Mouse (Mus musculus) midbrain, embryonic 15.5 days (tissue): ENCODE measurements at regions not wholly inside any gene's neighbourhood (a gene's known extent, or its start where the extent isn't known, plus 50 kb on each side); places are given as distances from the start of the nearest gene placed in this dataset.
A peak's percentile ranks its signal among the peaks of the same experiment; 100 is the strongest.

ENCODE experiments used
- ATAC-seq: fragments of 200-750 bp; cut with Nextera tagmentation; replicated peaks from 2 replicates; pipeline ENCODE4 v1.8.0; 2017; ENCODE audit warnings: moderate TSS enrichment
- H3K27ac ChIP-seq: fragments of 300-500 bp; sonication (generic); 2 replicates; pipeline ENCODE4 v1.5.1; 2015; ENCODE audit warnings: mild to moderate bottlenecking, inconsistent platforms
- H3K27me3 ChIP-seq: fragments of 300-500 bp; sonication (generic); replicated peaks from 2 replicates; pipeline ENCODE4 v1.6.1; 2015; ENCODE audit warnings: inconsistent platforms
- H3K36me3 ChIP-seq: fragments of 300-500 bp; sonication (generic); replicated peaks from 2 replicates; pipeline ENCODE4 v1.6.1; 2015; ENCODE audit warnings: inconsistent platforms
- H3K4me1 ChIP-seq: fragments of 300-500 bp; sonication (generic); 2 replicates; pipeline ENCODE4 v1.6.1; 2015; ENCODE audit warnings: inconsistent platforms
- H3K4me2 ChIP-seq: fragments of 300-500 bp; sonication (generic); 2 replicates; pipeline ENCODE4 v1.6.1; 2015; ENCODE audit warnings: inconsistent platforms, mild to moderate bottlenecking, moderate library complexity
- H3K4me3 ChIP-seq: fragments of 300-500 bp; sonication (generic); 2 replicates; pipeline ENCODE4 v1.5.1; 2015; ENCODE audit warnings: mild to moderate bottlenecking, inconsistent platforms
- H3K9ac ChIP-seq: fragments of 300-500 bp; sonication (generic); 2 replicates; pipeline ENCODE4 v1.6.1; 2015; ENCODE audit warnings: mild to moderate bottlenecking, inconsistent platforms
- H3K9me3 ChIP-seq: fragments of 300-500 bp; sonication (generic); 2 replicates; pipeline ENCODE4 v1.6.1; 2016; ENCODE audit warnings: inconsistent platforms
- WGBS: fragments of 180-500 bp; shearing (Covaris S2); methylation state at CpG from one replicate; pipeline ENCODE4 v1.1.7; 2015; ENCODE audit warnings: mixed read lengths; 5-methylcytosine and 5-hydroxymethylcytosine counted together

- H3K4me2 ChIP-seq, result no peak overlapping the region
- H3K36me3 ChIP-seq, result no peaks in the 10 kb centered on the region
- ATAC-seq, result no peak
- no peaks in the 10 kb centered on the region for H3K27me3 ChIP-seq
- no peak overlapping the region for H3K27ac ChIP-seq
- H3K9ac ChIP-seq, result no peak overlapping the region
- H3K4me1 ChIP-seq, result peaks cover 4% of the 10 kb centered on the region; the same call in 1 of the 2 replicates
- no peaks in the 10 kb centered on the region for H3K9me3 ChIP-seq
- 41% methylated on average over 11 of the region's 11 CpGs for WGBS
- no peak overlapping the region for H3K4me3 ChIP-seq
These were observed 201.3 kb downstream of the Adgrd1 start for GRCm38 (mm10) chr5:129297657-129298349.

GRCm38 (mm10) chr5:129298646-129299455 is 202.2 kb upstream of the Sfswap start:
- WGBS, result 8% methylated on average over 11 of the region's 11 CpGs
- Histone ChIP-seq H3K9ac (no peak overlapping the region), H3K36me3 (no peaks in the 10 kb centered on the region), H3K4me2 (no peak overlapping the region), H3K27me3 (no peaks in the 10 kb centered on the region), H3K9me3 (no peaks in the 10 kb centered on the region), H3K27ac (no peak overlapping the region), H3K4me1 (peaks cover 4% of the 10 kb centered on the region; the same call in 1 of the 2 replicates), H3K4me3 (no peak overlapping the region)
- no peak for ATAC-seq

GRCm38 (mm10) chr5:129299456-129299765 is 201.6 kb upstream of the Sfswap start:
- Histone ChIP-seq H3K4me2 (no peak overlapping the region), H3K4me1 (peaks cover 4% of the 10 kb centered on the region; the same call in 1 of the 2 replicates), H3K27ac (no peak overlapping the region), H3K9ac (no peak overlapping the region), H3K36me3 (no peaks in the 10 kb centered on the region), H3K4me3 (no peak overlapping the region), H3K27me3 (no peaks in the 10 kb centered on the region), H3K9me3 (no peaks in the 10 kb centered on the region)
- 48% methylated on average over 2 of the region's 2 CpGs for WGBS
- no peak for ATAC-seq

GRCm38 (mm10) chr5:129300423-129300822 is 200.6 kb upstream of the Sfswap start:
- H3K36me3 ChIP-seq, result no peaks in the 10 kb centered on the region
- H3K9ac ChIP-seq, result no peak overlapping the region
- H3K4me2 ChIP-seq, result no peak overlapping the region
- no peak for ATAC-seq
- 92% methylated on average over 6 of the region's 6 CpGs for WGBS
- no peak overlapping the region for H3K4me3 ChIP-seq
- peaks cover 4% of the 10 kb centered on the region; the same call in 1 of the 2 replicates for H3K4me1 ChIP-seq
- no peaks in the 10 kb centered on the region for H3K27me3 ChIP-seq
- H3K9me3 ChIP-seq, result no peaks in the 10 kb centered on the region
- no peak overlapping the region for H3K27ac ChIP-seq

GRCm38 (mm10) chr5:129315626-129316025 is 185.4 kb upstream of the Sfswap start:
- H3K4me3 ChIP-seq, result no peak overlapping the region
- no peak overlapping the region for H3K27ac ChIP-seq
- 67% methylated on average over 9 of the region's 9 CpGs for WGBS
- H3K4me2 ChIP-seq, result no peak overlapping the region
- ATAC-seq, result no peak
- H3K4me1 ChIP-seq, result peaks cover 7% of the 10 kb centered on the region; the same call in 1 of the 2 replicates
- no peak overlapping the region for H3K9ac ChIP-seq
- no peaks in the 10 kb centered on the region for H3K36me3 ChIP-seq
- no peaks in the 10 kb centered on the region for H3K27me3 ChIP-seq
- H3K9me3 ChIP-seq, result no peaks in the 10 kb centered on the region

- no peaks in the 10 kb centered on the region for H3K27me3 ChIP-seq
- 13% methylated on average over 11 of the region's 11 CpGs for WGBS
- H3K9me3 ChIP-seq, result no peaks in the 10 kb centered on the region
- no peak overlapping the region for H3K4me2 ChIP-seq
- H3K27ac ChIP-seq, result peak overlapping the region; percentile 42; the same call in 1 of the 2 replicates
- H3K4me3 ChIP-seq, result no peak overlapping the region
- peaks cover 5% of the 10 kb centered on the region for H3K4me1 ChIP-seq
- H3K9ac ChIP-seq, result no peak overlapping the region
- no peaks in the 10 kb centered on the region for H3K36me3 ChIP-seq
- no peak for ATAC-seq
These were observed 169.9 kb upstream of the Sfswap start for GRCm38 (mm10) chr5:129331094-129331523.

- no peak overlapping the region for H3K9ac ChIP-seq
- H3K36me3 ChIP-seq, result no peaks in the 10 kb centered on the region
- no peaks in the 10 kb centered on the region for H3K9me3 ChIP-seq
- no peaks in the 10 kb centered on the region for H3K27me3 ChIP-seq
- no peak overlapping the region for H3K27ac ChIP-seq
- no peak overlapping the region for H3K4me2 ChIP-seq
- ATAC-seq, result no peak
- WGBS, result 97% methylated on average over 3 of the region's 3 CpGs
- H3K4me1 ChIP-seq, result peaks cover 5% of the 10 kb centered on the region
- no peak overlapping the region for H3K4me3 ChIP-seq
These were observed 169.0 kb upstream of the Sfswap start for GRCm38 (mm10) chr5:129332014-129332413.

GRCm38 (mm10) chr5:129338511-129338910 is 162.5 kb upstream of the Sfswap start:
- no peak for ATAC-seq
- Histone ChIP-seq H3K4me1 (peaks cover 5% of the 10 kb centered on the region), H3K36me3 (no peaks in the 10 kb centered on the region), H3K9me3 (no peaks in the 10 kb centered on the region), H3K27ac (no peak overlapping the region), H3K27me3 (no peaks in the 10 kb centered on the region), H3K9ac (no peak overlapping the region), H3K4me3 (no peak overlapping the region), H3K4me2 (no peak overlapping the region)
- 66% methylated on average over 7 of the region's 7 CpGs for WGBS

GRCm38 (mm10) chr5:129344038-129344437 is 157.0 kb upstream of the Sfswap start:
- Histone ChIP-seq H3K9ac (no peak overlapping the region), H3K27me3 (no peaks in the 10 kb centered on the region), H3K27ac (no peak overlapping the region), H3K9me3 (no peaks in the 10 kb centered on the region), H3K4me2 (no peak overlapping the region), H3K4me1 (peaks cover 11% of the 10 kb centered on the region), H3K36me3 (no peaks in the 10 kb centered on the region), H3K4me3 (no peak overlapping the region)
- WGBS, result 85% methylated on average over 12 of the region's 12 CpGs
- ATAC-seq, result no peak

- no peaks in the 10 kb centered on the region for H3K9me3 ChIP-seq
- no peak overlapping the region for H3K4me2 ChIP-seq
- no peak overlapping the region for H3K4me3 ChIP-seq
- H3K27me3 ChIP-seq, result no peaks in the 10 kb centered on the region
- H3K36me3 ChIP-seq, result no peaks in the 10 kb centered on the region
- no peak for ATAC-seq
- peaks cover 8% of the 10 kb centered on the region; the same call in 1 of the 2 replicates for H3K4me1 ChIP-seq
- 71% methylated on average over 12 of the region's 12 CpGs for WGBS
- no peak overlapping the region for H3K9ac ChIP-seq
- no peak overlapping the region for H3K27ac ChIP-seq
These were observed 151.0 kb upstream of the Sfswap start for GRCm38 (mm10) chr5:129350024-129350423.

- Histone ChIP-seq H3K4me3 (no peak overlapping the region), H3K36me3 (no peaks in the 10 kb centered on the region), H3K9me3 (no peaks in the 10 kb centered on the region), H3K9ac (no peak overlapping the region), H3K27ac (no peak overlapping the region), H3K4me1 (peaks cover 8% of the 10 kb centered on the region; the same call in 1 of the 2 replicates), H3K4me2 (no peak overlapping the region), H3K27me3 (no peaks in the 10 kb centered on the region)
- no peak for ATAC-seq
- 38% methylated on average over 9 of the region's 9 CpGs for WGBS
These were observed 147.5 kb upstream of the Sfswap start for GRCm38 (mm10) chr5:129353549-129353948.

GRCm38 (mm10) chr5:129354877-129355276 is 146.1 kb upstream of the Sfswap start:
- no peak for ATAC-seq
- no peaks in the 10 kb centered on the region for H3K27me3 ChIP-seq
- no peak overlapping the region for H3K27ac ChIP-seq
- no peaks in the 10 kb centered on the region for H3K9me3 ChIP-seq
- peaks cover 8% of the 10 kb centered on the region; the same call in 1 of the 2 replicates for H3K4me1 ChIP-seq
- 88% methylated on average over 5 of the region's 5 CpGs for WGBS
- H3K36me3 ChIP-seq, result no peaks in the 10 kb centered on the region
- H3K4me3 ChIP-seq, result no peak overlapping the region
- H3K9ac ChIP-seq, result no peak overlapping the region
- no peak overlapping the region for H3K4me2 ChIP-seq
